Mouse (Mus musculus): ENCODE measurements around the gene Zmiz1.

DNA sequence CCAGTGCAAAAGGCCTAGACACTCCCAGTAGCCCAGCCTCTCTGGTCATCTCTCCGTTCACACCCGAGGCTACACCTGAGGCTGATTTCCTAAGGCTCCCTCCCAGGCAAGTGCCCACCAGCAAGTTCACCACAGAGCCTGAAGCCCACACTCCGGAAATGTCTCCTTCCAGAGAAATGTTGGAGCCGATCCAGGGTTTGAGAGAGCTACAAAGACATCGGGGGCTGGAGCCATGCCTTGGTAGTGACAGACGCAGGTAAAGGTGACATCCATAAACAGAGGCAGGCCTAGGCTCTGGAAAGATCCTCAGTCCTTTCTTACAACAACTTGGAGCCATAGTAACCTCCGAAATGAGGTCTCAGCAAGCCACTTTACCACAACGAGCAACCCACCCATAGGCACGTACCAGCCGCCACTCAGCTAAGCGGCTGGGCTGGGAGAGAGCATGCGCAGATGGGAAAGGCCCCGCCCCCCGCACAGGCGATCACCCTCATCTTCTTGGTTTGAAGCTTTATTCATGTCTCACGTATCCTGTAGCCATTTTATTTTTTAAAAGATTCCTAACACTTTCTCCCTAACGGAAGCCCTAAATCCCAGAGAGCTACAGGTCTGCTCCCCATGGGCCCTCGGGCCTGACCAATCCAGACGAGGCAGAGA is 206.5 kb downstream of the Zmiz1 start:
- TF ChIP-seq CTCF (IDR thresholded peaks at IDR 0.05; ENCODE audit: low read depth, low read length) (no peak), POLR2A (IDR thresholded peaks at IDR 0.05; ENCODE audit: insufficient read depth, low read length) (no peak)
